Mouse (Mus musculus): ENCODE data around the gene Olfr288.

DNA sequence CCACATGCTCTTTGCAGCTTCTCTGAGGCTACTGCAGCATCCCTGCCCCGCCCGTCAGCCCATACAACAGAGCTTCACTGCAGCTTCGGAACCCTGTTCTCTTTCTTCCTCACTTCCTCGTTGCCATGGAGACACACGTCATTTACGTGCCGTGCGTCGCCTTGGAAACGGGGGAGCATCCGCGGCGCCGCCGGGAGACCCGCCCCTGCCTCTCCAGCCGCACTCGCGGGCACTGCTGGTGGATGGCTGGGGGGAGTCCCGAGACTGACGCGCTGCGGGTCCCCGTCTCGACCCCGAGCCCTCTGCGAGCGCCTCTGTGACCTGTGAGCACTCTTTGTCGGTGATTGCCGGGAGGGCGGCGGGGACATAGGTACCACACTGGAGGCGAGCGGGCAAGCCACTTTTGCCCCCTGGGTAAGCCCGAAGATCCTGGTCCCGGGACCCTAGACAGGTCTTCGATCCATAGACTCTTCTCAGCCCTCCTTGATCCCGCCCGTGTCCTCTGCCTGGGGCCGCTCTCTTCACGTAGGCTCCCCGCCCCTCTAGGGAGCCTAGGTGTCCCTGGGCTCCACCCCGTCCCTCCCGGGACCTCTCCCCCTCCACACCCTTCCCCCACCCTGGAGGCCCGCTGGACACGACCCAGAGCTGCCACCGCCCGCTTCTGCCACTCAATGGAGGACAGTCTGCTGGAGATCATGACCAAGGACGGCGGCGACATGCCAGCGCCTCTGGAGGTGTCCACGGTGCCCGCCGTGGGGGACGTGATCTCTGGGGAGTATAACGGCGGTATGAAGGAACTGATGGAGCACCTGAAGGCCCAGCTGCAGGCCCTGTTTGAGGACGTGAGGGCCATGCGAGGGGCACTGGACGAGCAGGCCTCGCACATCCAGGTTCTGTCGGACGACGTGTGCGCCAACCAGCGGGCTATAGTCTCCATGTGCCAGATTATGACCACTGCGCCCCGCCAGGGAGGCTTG is 27.4 kb downstream of the Olfr288 start:
- TF ChIP-seq CTCF (IDR thresholded peaks at IDR 0.05; ENCODE audit: borderline replicate concordance, extremely low read depth, insufficient read depth, insufficient read length): no peak
- TF ChIP-seq POLR2A (IDR thresholded peaks at IDR 0.05; ENCODE audit: borderline replicate concordance, extremely low read depth, insufficient read depth, insufficient read length, poor library complexity, severe bottlenecking): peak; percentile 71; the same call in 1 of the 2 replicates

Data from brain, embryonic 14.5 days (tissue).